Mouse (Mus musculus) bone marrow, adult 2 months (tissue): Measurements from ENCODE around the gene Spata4. TPM values are rescaled to one million over a fixed set of nuclear protein-coding genes. Genes with fewer than 3 reads are reported as not detected.

ENCODE experiments used
- H3K27ac ChIP-seq: fragments of 200-500 bp; 2 replicates; pipeline ENCODE4 v1.5.1; 2012; ENCODE audit warnings: low read depth, mild to moderate bottlenecking, control low read depth, inconsistent platforms, low read length; ENCODE audit not compliant: control insufficient read depth, poor library complexity, insufficient read depth
- H3K4me1 ChIP-seq: fragments of 200-500 bp; 2 replicates; pipeline ENCODE4 v1.6.1; 2011; ENCODE audit warnings: low read length; ENCODE audit not compliant: control insufficient read depth, insufficient read depth
- H3K4me3 ChIP-seq: fragments of 200-500 bp; replicated peaks from 2 replicates; pipeline ENCODE3; 2011; ENCODE audit warnings: mild to moderate bottlenecking, low read depth, low read length, control low read depth; ENCODE audit not compliant: control insufficient read depth
- CTCF ChIP-seq: fragments of 200-500 bp; IDR thresholded peaks from 2 replicates; pipeline ENCODE4 v1.5.1; 2011; ENCODE audit warnings: low read length, control low read depth; ENCODE audit not compliant: control insufficient read depth, insufficient read depth
- POLR2A ChIP-seq: fragments of 200-500 bp; IDR thresholded peaks from 2 replicates; pipeline ENCODE4 v1.6.1; 2011; ENCODE audit warnings: low read depth, mild to moderate bottlenecking, control low read depth, low read length, borderline replicate concordance; ENCODE audit not compliant: control insufficient read depth
- WGBS: fragments of 180-500 bp; shearing (Covaris S2); methylation state at CpG from one replicate; pipeline ENCODE4 v1.1.7; 2018; 5-methylcytosine and 5-hydroxymethylcytosine counted together
- polyA plus RNA-seq: library from polyadenylated mRNA; stranded (reverse); fragments of >200 nt; gene quantifications from 2 replicates; pipeline ENCODE4 v1.2.4, GENCODE M21; 2011; ENCODE audit warnings: low replicate concordance; ENCODE audit not compliant: missing spikeins, insufficient read depth, insufficient read length

Gene Spata4
- polyA plus RNA-seq, 1 experiment = not detected

DNA sequence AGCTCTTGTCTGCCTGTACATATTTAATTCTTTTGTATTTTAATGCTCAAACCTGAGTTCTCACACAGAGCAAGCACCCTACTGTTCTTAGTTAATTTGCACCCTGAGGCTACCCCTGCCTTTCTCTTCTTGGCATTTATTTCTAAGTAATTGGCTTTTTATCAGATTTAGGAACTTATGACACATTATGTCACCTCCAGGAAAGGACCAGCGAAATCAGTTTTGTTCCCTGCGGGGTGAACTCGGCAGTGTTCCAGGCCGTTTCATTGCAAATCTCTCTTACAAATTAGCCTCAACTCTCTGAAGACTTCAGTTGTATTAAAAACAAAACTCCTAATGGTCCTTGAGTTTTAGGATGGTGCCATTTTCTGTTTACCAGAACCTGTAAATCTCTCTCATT is 38.1 kb downstream of the Spata4 start:
- no peak overlapping the region for H3K27ac ChIP-seq
- no peak overlapping the region for H3K4me3 ChIP-seq
- 76% methylated on average over 4 of the region's 4 CpGs for WGBS
- TF ChIP-seq CTCF (no peak), POLR2A (no peak)
- H3K4me1 ChIP-seq = no peaks in the 10 kb centered on the region

Other genes with a start within 250 kb of the Spata4 start
- not detected in 2 replicates for gene Asb5, start 71.2 kb upstream of the Spata4 start, polyA plus RNA-seq
- gene Spcs3, start 70.8 kb upstream of the Spata4 start, polyA plus RNA-seq = 12.1 and 19.3 TPM in 2 replicates